Mouse (Mus musculus) heart, embryonic 13.5 days (tissue): ENCODE measurements around the gene Olfr619. TPM values are rescaled to one million over a fixed set of nuclear protein-coding genes. Genes with fewer than 3 reads are reported as not detected.

Experiments used
- microRNA-seq: library from miRNA; unstranded; fragments of <30 nt; microRNA quantifications from one replicate; pipeline ENCODE4, GENCODE M21; 2016
- polyA plus RNA-seq: library from polyadenylated mRNA; unstranded; fragments of >200 nt; fragmentation: Nextera tagmentation; extraction: Ambion mirVana; gene quantifications from 2 replicates; pipeline ENCODE4 v1.2.1, GENCODE M21; 2015

The Olfr619 gene
- polyA plus RNA-seq, 1 experiment from 2014 or later: not detected

Small RNAs within 50 kb of the gene (microRNA-seq; reads per million reads assigned to microRNA genes)
- not detected for gene Gm26506

Other genes with a start within 250 kb of the Olfr619 start
- gene Olfr601, start 237.9 kb upstream of the Olfr619 start, polyA plus RNA-seq: not detected in 2 replicates
- not detected in 2 replicates for gene Olfr603, start 214.4 kb upstream of the Olfr619 start, polyA plus RNA-seq
- gene Usp17lc, start 185.5 kb upstream of the Olfr619 start, polyA plus RNA-seq: not detected in 2 replicates
- gene Olfr605, start 155.1 kb upstream of the Olfr619 start, polyA plus RNA-seq: not detected in 2 replicates
- not detected in 2 replicates for gene Olfr606, start 151.5 kb upstream of the Olfr619 start, polyA plus RNA-seq
- gene Olfr607, start 136.4 kb upstream of the Olfr619 start, polyA plus RNA-seq: 0.17 and 0.21 TPM in 2 replicates
- 0.16 and 0.19 TPM in 2 replicates for gene Olfr608, start 130.7 kb upstream of the Olfr619 start, polyA plus RNA-seq
- gene Olfr609, start 102.5 kb upstream of the Olfr619 start, polyA plus RNA-seq: not detected in 2 replicates
- gene Olfr610, start 88.5 kb upstream of the Olfr619 start, polyA plus RNA-seq: not detected in 2 replicates
- not detected in 2 replicates for gene Olfr611, start 79.7 kb upstream of the Olfr619 start, polyA plus RNA-seq
- not detected in 2 replicates for gene Olfr612, start 57.9 kb upstream of the Olfr619 start, polyA plus RNA-seq
- not detected in 2 replicates for gene Olfr613, start 52.5 kb upstream of the Olfr619 start, polyA plus RNA-seq
- gene Olfr615, start 44.5 kb upstream of the Olfr619 start, polyA plus RNA-seq: not detected in 2 replicates
- not detected in 2 replicates for gene Olfr616, start 31.4 kb upstream of the Olfr619 start, polyA plus RNA-seq
- not detected in 2 replicates for gene Olfr617, start 27.5 kb upstream of the Olfr619 start, polyA plus RNA-seq
- not detected in 2 replicates for gene Olfr618, start 10.5 kb upstream of the Olfr619 start, polyA plus RNA-seq
- gene Olfr620, start 12.0 kb downstream of the Olfr619 start, polyA plus RNA-seq: not detected in 2 replicates
- gene Olfr622, start 42.1 kb downstream of the Olfr619 start, polyA plus RNA-seq: not detected in 2 replicates
- gene Olfr623, start 63.1 kb downstream of the Olfr619 start, polyA plus RNA-seq: not detected in 2 replicates
- 0.03 TPM in 1 of 2 replicates, not detected in the other for gene Olfr624, start 70.6 kb downstream of the Olfr619 start, polyA plus RNA-seq
- gene Olfr625-ps1, start 82.1 kb downstream of the Olfr619 start, polyA plus RNA-seq: not detected in 2 replicates
- not detected in 2 replicates for gene Olfr243, start 114.1 kb downstream of the Olfr619 start, polyA plus RNA-seq
- gene Olfr628, start 129.8 kb downstream of the Olfr619 start, polyA plus RNA-seq: not detected in 2 replicates
- gene Olfr629, start 144.4 kb downstream of the Olfr619 start, polyA plus RNA-seq: not detected in 2 replicates
- not detected in 2 replicates for gene Olfr630, start 156.8 kb downstream of the Olfr619 start, polyA plus RNA-seq
- gene Olfr69, start 171.0 kb downstream of the Olfr619 start, polyA plus RNA-seq: not detected in 2 replicates
- gene Olfr68, start 179.1 kb downstream of the Olfr619 start, polyA plus RNA-seq: not detected in 2 replicates
- gene Olfr67, start 191.2 kb downstream of the Olfr619 start, polyA plus RNA-seq: not detected in 2 replicates
- 7,919 and 10,944 TPM in 2 replicates for gene Hbb-bt, start 213.4 kb downstream of the Olfr619 start, polyA plus RNA-seq
- gene Hbb-bs, start 227.5 kb downstream of the Olfr619 start, polyA plus RNA-seq: 15,930 and 21,711 TPM in 2 replicates
- gene Hbb-bh2, start 239.9 kb downstream of the Olfr619 start, polyA plus RNA-seq: not detected in 2 replicates
- gene Hbb-bh1, start 242.6 kb downstream of the Olfr619 start, polyA plus RNA-seq: 230 and 536 TPM in 2 replicates